Mouse (Mus musculus) retina, embryonic 14.5 days (tissue): ENCODE measurements at regions not wholly inside any gene's neighbourhood (a gene's known extent, or its start where the extent isn't known, plus 50 kb on each side); places are given as distances from the start of the nearest gene placed in this dataset.
"Not testable (repeated sequence)": the region's sequence is repeated elsewhere in the genome, so short reads cannot be mapped to it uniquely, and the experiment has no call there.

Experiments
- DNase-seq: peaks from one replicate; pipeline ENCODE4 v3.0.0-alpha.2; 2015; ENCODE audit warnings: low spot score

GRCm38 (mm10) chr9:78769168-78769567 lies 153.8 kb downstream of the Cd109 start:
- DNase-seq = peak; percentile 73

- DNase-seq = no peak
Observed at GRCm38 (mm10) chr9:78773936-78774335, 158.6 kb downstream of the Cd109 start.

GRCm38 (mm10) chr9:78775462-78775861 lies 160.1 kb downstream of the Cd109 start:
- DNase-seq = peak; percentile 69

- no peak for DNase-seq
Observed at GRCm38 (mm10) chr9:78780595-78780994, 165.2 kb downstream of the Cd109 start.

- DNase-seq = no peak
Observed at GRCm38 (mm10) chr9:78782297-78782696, 167.0 kb downstream of the Cd109 start.

- DNase-seq = no peak
Observed at GRCm38 (mm10) chr9:78782860-78783259, 167.5 kb downstream of the Cd109 start.

- DNase-seq = peak; percentile 90
Observed at GRCm38 (mm10) chr9:78787866-78788265, 172.5 kb downstream of the Cd109 start.

- DNase-seq = no peak
Observed at GRCm38 (mm10) chr9:78789703-78790102, 174.4 kb downstream of the Cd109 start.

GRCm38 (mm10) chr9:78790155-78790554 lies 174.8 kb downstream of the Cd109 start:
- DNase-seq = no peak

GRCm38 (mm10) chr9:78795801-78796200 lies 180.5 kb downstream of the Cd109 start:
- DNase-seq = no peak

GRCm38 (mm10) chr9:78817221-78817620 lies 201.9 kb downstream of the Cd109 start:
- no peak for DNase-seq

- DNase-seq = peak; percentile 33
Observed at GRCm38 (mm10) chr9:78821554-78822212, 206.3 kb downstream of the Cd109 start.

GRCm38 (mm10) chr9:78844969-78845683 lies 229.8 kb downstream of the Cd109 start:
- no peak for DNase-seq

- DNase-seq = no peak
Observed at GRCm38 (mm10) chr9:78846110-78846509, 230.8 kb downstream of the Cd109 start.

GRCm38 (mm10) chr9:78847890-78848563 lies 232.7 kb downstream of the Cd109 start:
- DNase-seq = no peak

GRCm38 (mm10) chr9:78848564-78848893 lies 233.2 kb downstream of the Cd109 start:
- not testable (repeated sequence) for DNase-seq

GRCm38 (mm10) chr9:78856981-78857380 lies 241.6 kb downstream of the Cd109 start:
- no peak for DNase-seq

- DNase-seq = no peak
Observed at GRCm38 (mm10) chr9:78859956-78860355, 244.6 kb downstream of the Cd109 start.

GRCm38 (mm10) chr9:78872561-78872960 lies 257.2 kb downstream of the Cd109 start:
- no peak for DNase-seq

- DNase-seq = peak; percentile 3
Observed at GRCm38 (mm10) chr9:78879955-78880642, 264.8 kb downstream of the Cd109 start.

- peak; percentile 2 for DNase-seq
Observed at GRCm38 (mm10) chr9:78880643-78881306, 265.4 kb downstream of the Cd109 start.

- DNase-seq = no peak
Observed at GRCm38 (mm10) chr9:78881307-78881790, 266.0 kb downstream of the Cd109 start.
